Mouse (Mus musculus): ENCODE measurements at regions not wholly inside any gene's neighbourhood (a gene's known extent, or its start where the extent isn't known, plus 50 kb on each side); places are given as distances from the start of the nearest gene placed in this dataset.

DNA sequence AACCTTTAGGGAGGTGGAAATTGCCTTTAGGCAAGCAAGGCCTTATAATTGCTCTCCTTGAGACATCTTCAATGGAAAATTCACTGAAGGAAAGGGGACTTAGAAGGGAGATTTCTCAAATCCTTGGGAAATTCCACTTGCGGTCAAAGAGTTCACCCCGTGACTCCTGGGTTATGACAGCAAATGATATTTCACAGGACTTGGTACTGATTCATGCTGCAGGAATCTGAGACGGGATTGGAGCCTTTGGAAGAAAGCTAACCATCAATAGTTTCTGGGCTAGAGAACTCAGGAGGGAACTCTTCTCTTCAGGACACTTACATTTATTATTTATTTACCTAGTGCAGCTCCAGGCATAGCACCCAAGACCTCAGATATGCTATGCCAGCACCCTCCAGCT is 52.8 kb upstream of the Cxcl5 start:
- no peak for DNase-seq (ENCODE audit: inconsistent age in 2 of 2, low spot score in 1 of 2)

DNA sequence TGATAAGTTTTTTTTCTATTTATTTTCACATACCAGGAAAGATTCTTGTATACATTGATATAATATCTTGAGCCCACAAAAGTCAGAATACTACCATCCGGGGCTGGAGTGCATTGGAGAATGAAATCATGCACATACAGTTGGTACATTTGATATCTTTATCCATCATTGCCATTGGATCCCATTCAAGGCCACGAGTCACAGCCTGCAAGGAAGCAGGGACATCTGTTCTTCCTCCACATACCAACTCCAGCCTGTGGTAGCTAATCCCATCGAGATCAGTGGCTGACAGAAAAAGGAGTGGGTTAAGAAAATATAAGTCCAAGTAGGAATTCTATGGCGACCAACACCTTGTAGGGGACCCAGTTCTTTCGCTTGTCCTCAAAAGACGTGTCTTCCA is 55.5 kb upstream of the Cxcl5 start:
- DNase-seq (ENCODE audit: inconsistent age in 2 of 2, low spot score in 1 of 2): peak; percentile 23 to 58

DNA sequence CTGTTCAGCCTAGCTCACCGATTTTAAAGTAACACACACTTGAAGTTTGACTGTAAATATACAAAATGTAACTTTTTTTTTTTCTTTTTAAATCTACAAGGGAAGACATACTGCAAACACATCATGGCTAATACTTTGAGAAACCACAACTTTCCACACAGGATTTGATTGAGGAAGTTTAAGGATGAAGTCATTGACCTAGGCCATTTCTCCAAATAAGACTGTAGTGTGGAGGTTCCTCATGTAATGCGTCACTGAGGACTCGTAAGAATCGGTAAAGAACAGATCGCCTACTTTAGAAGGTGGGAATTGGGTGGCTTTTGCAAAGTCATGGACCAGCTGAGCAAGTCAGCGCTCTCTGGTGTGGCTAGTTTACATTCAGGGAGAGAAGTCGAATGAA is 59.0 kb upstream of the Cxcl5 start:
- no peak for DNase-seq (ENCODE audit: inconsistent age in 2 of 2, low spot score in 1 of 2)

DNA sequence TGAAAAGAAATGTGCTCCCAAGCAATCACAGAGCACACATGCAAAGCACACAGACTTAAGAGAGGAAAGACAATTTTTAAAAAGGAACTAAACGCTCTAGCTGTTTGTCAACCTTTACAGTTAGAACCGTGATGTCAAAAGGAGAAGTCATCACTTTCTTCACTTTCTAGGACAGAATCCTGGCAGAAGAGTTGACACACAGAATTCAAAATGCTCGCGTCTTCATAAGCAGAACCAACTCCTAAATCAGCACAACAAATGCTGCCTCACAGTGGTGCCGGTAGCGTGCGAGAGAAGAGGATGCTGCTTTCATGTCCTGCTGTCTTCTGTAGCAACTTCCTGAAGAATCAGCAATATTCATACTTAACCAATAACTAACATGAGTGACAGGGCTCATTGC is 55.6 kb upstream of the Rassf6 start:
- no peak for DNase-seq (ENCODE audit: inconsistent age in 2 of 2, low spot score in 1 of 2)

DNA sequence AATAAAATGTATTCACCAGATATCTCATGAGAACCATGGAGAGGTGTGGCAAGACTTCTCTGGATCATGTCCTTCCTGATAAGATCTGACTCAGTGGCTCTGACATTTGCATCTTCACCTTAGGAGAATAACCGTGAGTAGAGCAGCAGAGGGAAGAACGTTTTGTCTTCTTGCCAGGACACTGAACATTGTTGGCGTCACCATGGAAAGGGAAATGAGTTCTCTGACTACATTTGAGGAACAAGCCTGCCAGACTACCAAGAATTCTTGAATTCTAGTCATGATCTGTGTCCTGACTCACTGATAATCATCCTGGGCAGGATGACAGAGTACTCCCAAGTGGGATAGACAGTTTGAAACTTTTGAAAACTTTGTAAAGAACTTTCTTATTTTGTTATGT is 54.0 kb upstream of the Rassf6 start:
- DNase-seq (ENCODE audit: inconsistent age in 2 of 2, low spot score in 1 of 2): no peak

DNA sequence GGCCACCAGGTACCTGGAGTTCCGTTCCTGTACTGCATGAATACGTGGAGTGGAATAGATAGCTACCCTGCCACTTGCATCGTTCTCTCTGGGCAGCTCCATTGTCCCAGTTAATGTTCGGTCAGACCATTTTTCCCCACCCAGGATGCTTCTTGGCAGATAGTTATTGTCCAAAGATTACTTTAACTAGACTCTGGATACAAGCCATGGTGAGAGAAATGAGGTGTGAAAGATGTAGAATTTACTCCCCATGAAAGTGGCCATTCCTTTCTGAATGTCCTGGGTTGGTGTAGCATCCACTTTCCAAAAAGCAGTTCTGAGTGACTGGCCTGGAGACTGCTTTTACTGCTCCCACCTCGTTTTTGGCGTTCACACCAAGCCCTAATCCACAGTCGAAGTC is 50.3 kb upstream of the Rassf6 start:
- DNase-seq (ENCODE audit: inconsistent age in 2 of 2, low spot score in 1 of 2): no peak
